ENCODE assay signal across 9 mouse cellular contexts in genomic region chr19:10940097-10940800, GRCm38 (mm10). TPM values are rescaled to one million over a fixed set of nuclear protein-coding genes. Genes with fewer than 3 reads are reported as not detected.
DNase-seq lines count a peak whose midpoint lies in the region; ATAC-seq and TF ChIP-seq lines count a peak whose summit lies in the region.
"Had no signal": no experiment of that assay in that cellular context is flagged by ENCODE, and none has a peak within 500 bp of the region (broad histone marks: within the 10 kb centered on the region; RNA-seq: fewer than 3 reads in every experiment).

No protein-coding gene starts in this region.

- 39% methylated on average over 37 of the region's 37 CpGs for WGBS in thymus, adult 2 months

- peak; percentile 57 for ATAC-seq in neutrophil, adult 5-6 weeks (ENCODE audit: extremely low read depth, insufficient number of reproducible peaks, low FRiP score, poor library complexity, severe bottlenecking)
- ATAC-seq: Patski had no signal

- TF ChIP-seq POLR2A in embryonic fibroblast, embryonic 13.5 days (IDR thresholded peaks at IDR 0.05; ENCODE audit: low read depth, low read length): no peak
- no peak for TF ChIP-seq POLR2A in thymus, adult 2 months (IDR thresholded peaks at IDR 0.05; ENCODE audit: control insufficient read depth, extremely low read depth, insufficient read depth, low read length, poor library complexity)

- TF ChIP-seq CTCF in embryonic fibroblast, embryonic 13.5 days (IDR thresholded peaks at IDR 0.05; ENCODE audit: borderline replicate concordance, insufficient read depth, low read length): peak; percentile 93
- peak; percentile 83 for TF ChIP-seq CTCF in thymus, adult 2 months (IDR thresholded peaks at IDR 0.05; ENCODE audit: borderline replicate concordance, control insufficient read depth, extremely low read depth, insufficient read depth, low read length, poor library complexity)

- H3K4me3 ChIP-seq in embryonic fibroblast, embryonic 13.5 days (ENCODE audit: insufficient read depth, low read length): no peak overlapping the region
- no peak overlapping the region for H3K4me3 ChIP-seq in thymus, adult 2 months (ENCODE audit: control insufficient read depth, insufficient read depth, low read length)

- DNase-seq in CD4-positive helper T cell, adult 2 months (ENCODE audit: low read depth, low spot score): peak; percentile 68
- peak; percentile 89 for DNase-seq in brain, adult 2 months (ENCODE audit: low read depth, low spot score)
- peak; percentile 48 to 70 for DNase-seq in heart, postnatal 10 days
- DNase-seq in kidney, postnatal 4 days: peak; percentile 85 to 89
- peak; percentile 74 to 79 for DNase-seq in lung, adult 18-20 months
- DNase-seq in thymus, adult 2 months: peak; percentile 60

- intact Hi-C loops in heart, postnatal 10 days (cut with DNase I): no loop called here

- H3K4me1 ChIP-seq in embryonic fibroblast, embryonic 13.5 days (ENCODE audit: control insufficient read depth, insufficient read depth, low read length): no peaks in the 10 kb centered on the region
- 0 out of 2 replicates have a peak, but pooled peaks cover 7% of the 10 kb centered on the region for H3K4me1 ChIP-seq in thymus, adult 2 months (replicated peaks; ENCODE audit: control insufficient read depth, insufficient read depth, low read length)

- H3K27me3 ChIP-seq in thymus, adult 2 months (ENCODE audit: control insufficient read depth, insufficient read depth, low read length): no peaks in the 10 kb centered on the region; the same call in 1 of the 2 replicates
- H3K27me3 ChIP-seq: Patski had no signal

- no peak overlapping the region for H3K27ac ChIP-seq in embryonic fibroblast, embryonic 13.5 days (ENCODE audit: insufficient read depth, low read length)
- no peak overlapping the region for H3K27ac ChIP-seq in thymus, adult 2 months (ENCODE audit: control insufficient read depth, insufficient read depth, low read length)

- H3K36me3 ChIP-seq in thymus, adult 2 months (ENCODE audit: control insufficient read depth, insufficient read depth, low read length): no peaks in the 10 kb centered on the region

RNA-seq across cellular contexts. Expression of gene Ptgdr2, which starts 3.3 kb away (rescaled TPM):
- polyA plus RNA-seq in embryonic fibroblast, embryonic 13.5 days (2011; ENCODE audit: insufficient read length, low read depth, missing spikeins): not detected in 2 replicates
- under 1 TPM; 0.15 to 0.22 TPM for total RNA-seq in heart, postnatal 10 days (2021)
- total RNA-seq in neutrophil, adult 5-6 weeks (2017): 0.23 and 0.74 TPM in 2 replicates
- 0.73 and 1.0 TPM in 2 replicates for polyA plus RNA-seq in thymus, adult 2 months (2012; rRNA removed)

RNA-seq across cellular contexts. Expression of gene Ccdc86, which starts 8.8 kb away (rescaled TPM):
- 12.3 and 13.1 TPM in 2 replicates for polyA plus RNA-seq in embryonic fibroblast, embryonic 13.5 days (2011; ENCODE audit: insufficient read length, low read depth, missing spikeins)
- 1 to 10 TPM; 7.5 to 7.9 TPM for total RNA-seq in heart, postnatal 10 days (2021)
- 11.7 and 14.3 TPM in 2 replicates for total RNA-seq in neutrophil, adult 5-6 weeks (2017)
- polyA plus RNA-seq in thymus, adult 2 months (2012; rRNA removed): 5.8 and 8.8 TPM in 2 replicates

RNA-seq across cellular contexts. Expression of gene Zp1, which starts 19.8 kb away (rescaled TPM):
- not detected in 2 replicates for polyA plus RNA-seq in embryonic fibroblast, embryonic 13.5 days (2011; ENCODE audit: insufficient read length, low read depth, missing spikeins)
- not detected for total RNA-seq in heart, postnatal 10 days (2021)
- not detected in 2 replicates for total RNA-seq in neutrophil, adult 5-6 weeks (2017)
- 0.23 and 0.33 TPM in 2 replicates for polyA plus RNA-seq in thymus, adult 2 months (2012; rRNA removed)

RNA-seq across cellular contexts. Expression of gene Ms4a10, which starts 34.2 kb away (rescaled TPM):
- not detected in 2 replicates for polyA plus RNA-seq in embryonic fibroblast, embryonic 13.5 days (2011; ENCODE audit: insufficient read length, low read depth, missing spikeins)
- not detected for total RNA-seq in heart, postnatal 10 days (2021)
- total RNA-seq in neutrophil, adult 5-6 weeks (2017): not detected in 2 replicates
- 1.8 and 2.8 TPM in 2 replicates for polyA plus RNA-seq in thymus, adult 2 months (2012; rRNA removed)
- polyA plus RNA-seq: Patski had no signal

RNA-seq across cellular contexts. Expression of gene Prpf19, which starts 45.2 kb away (rescaled TPM):
- 115 TPM in 2 replicates for polyA plus RNA-seq in embryonic fibroblast, embryonic 13.5 days (2011; ENCODE audit: insufficient read length, low read depth, missing spikeins)
- 100 to 1,000 TPM; 211 to 235 TPM for total RNA-seq in heart, postnatal 10 days (2021)
- total RNA-seq in neutrophil, adult 5-6 weeks (2017): 32.0 and 58.0 TPM in 2 replicates
- 349 and 357 TPM in 2 replicates for polyA plus RNA-seq in thymus, adult 2 months (2012; rRNA removed)
